Mouse (Mus musculus): ENCODE data around the gene Tle3.

DNA sequence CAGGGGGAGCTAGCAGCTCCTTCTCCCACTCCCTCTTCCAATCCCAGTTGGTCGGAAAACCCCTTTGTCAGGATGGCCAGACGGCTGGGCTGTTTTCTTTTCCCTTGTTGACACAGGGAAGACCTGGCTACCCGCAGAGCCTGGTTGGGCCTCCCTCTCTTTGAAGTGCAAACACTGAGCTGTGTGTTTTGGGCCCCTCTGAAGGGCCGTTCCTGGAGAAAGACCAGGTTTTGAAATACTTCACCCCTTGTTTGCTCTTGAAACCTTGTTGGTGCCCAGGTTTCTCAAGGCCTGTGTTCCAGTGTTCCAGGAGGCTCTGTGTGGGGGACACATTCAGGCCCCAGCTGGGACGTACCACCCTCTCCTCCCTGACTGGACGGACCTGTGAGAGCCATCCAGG lies 32.9 kb upstream of the Tle3 start:
- no peak for TF ChIP-seq CTCF (IDR thresholded peaks at IDR 0.05; ENCODE audit: borderline replicate concordance, insufficient read depth, low read length)
- no peak for TF ChIP-seq POLR2A (IDR thresholded peaks at IDR 0.05; ENCODE audit: low read depth, low read length)

Data from embryonic fibroblast, embryonic 13.5 days (primary cell).